Mouse (Mus musculus) cerebellum, postnatal 36 days (tissue): ENCODE measurements around the gene Cc2d1a.

Experiments used
- DNase-seq, 2 experiments: peaks; one replicate each; pipeline ENCODE4 v3.0.0; 2021 to 2022; ENCODE audit warnings: mixed read lengths in 2 of 2

The Cc2d1a gene

DNA sequence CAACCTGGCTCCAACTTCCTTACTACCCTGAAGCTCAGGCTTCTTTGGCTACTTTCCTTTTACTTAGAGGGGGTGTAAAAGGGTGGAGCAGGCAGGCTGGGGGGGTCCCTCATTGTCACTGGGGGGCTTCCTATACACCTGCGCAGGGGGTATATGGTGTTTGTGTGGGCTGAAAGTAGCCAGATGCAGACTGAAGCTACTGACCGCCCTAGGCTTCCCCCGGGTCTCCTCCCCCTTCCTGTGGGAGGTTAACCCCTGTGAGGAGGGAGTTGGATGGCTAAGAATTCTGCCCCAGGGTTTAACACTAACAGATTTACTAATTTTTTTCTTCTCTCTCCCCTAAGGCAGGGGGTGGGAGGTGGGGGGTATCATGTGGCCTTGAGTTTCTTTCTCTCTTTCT lies 28.8 kb upstream of the Cc2d1a start:
- DNase-seq = no peak

DNA sequence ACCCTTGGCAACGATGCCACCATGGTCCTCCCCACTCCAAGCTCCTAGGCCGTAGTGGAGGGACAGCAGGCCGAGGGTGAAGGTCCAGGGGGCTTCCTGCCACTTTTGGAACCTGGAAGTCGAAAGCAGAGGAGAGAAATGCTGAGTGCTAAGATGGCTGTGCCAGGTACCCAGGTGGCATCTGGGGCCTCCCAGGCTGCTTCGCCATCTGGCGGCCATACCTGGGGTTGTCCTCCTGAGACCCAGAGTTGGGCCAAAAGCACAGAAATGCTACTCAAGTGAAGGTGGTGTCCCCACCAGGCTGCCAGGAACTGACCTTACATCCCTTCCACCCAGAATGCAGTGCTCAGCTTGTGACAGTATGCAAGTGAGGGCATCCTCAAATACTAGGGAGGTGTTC lies 26.1 kb upstream of the Cc2d1a start:
- peak; percentile 76 to 83 for DNase-seq

DNA sequence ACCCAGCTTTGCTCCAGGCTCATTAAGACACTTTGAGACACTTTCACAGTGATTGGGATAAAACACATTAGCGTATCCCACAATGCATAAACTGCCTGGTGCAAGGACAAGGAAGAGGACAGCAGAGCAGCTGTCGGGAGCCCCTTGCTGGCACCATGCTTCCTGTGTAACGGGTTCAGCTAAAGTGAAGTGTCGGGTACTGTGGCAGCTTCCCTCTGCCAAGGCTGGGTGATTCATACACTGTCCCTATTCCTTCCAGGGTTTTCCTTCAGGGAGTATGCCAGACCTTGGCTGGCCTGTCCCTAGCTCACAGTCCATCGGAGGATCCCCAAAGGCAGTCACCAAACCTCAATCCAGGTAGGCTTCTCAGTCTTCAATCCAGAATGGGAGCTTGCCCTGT lies 22.4 kb upstream of the Cc2d1a start:
- no peak for DNase-seq

DNA sequence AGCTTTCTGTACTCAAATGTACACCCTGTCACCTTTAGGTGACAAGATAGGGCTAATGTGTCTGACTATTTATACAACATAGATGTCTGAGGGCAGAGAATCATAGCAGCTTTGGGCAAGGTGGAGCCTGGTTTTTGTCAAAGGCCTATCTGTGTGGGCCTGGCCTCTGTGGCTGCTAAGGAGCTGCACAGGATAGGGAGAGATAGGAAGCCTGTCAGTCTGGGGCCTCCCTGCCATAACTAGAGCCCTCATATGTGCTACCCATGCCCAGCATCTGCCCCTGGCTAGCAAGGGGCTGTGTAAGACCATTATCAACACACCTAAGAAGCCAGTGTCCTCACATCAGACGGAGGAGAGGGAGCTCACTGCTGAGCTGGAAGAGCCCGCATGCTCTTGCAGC lies 20.0 kb upstream of the Cc2d1a start:
- no peak for DNase-seq

DNA sequence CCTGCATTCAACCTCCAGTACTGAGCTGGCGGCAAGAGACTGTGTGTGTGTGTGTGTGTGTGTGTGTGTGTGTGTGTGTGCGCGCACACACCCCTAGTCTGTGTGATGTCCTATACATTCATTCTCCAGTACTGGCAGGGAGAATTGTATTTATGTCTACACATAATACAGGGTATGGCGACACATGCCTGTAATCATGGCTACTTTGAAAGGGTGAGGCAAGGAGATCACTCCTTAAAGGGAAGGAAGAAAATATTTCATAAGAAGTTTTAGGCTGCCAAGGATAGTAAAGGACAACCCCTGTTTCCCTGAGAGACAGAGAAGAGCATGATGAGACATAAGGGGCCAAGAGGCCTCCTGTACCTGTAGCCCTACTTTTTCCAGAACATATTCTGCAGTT lies 9.9 kb upstream of the Cc2d1a start:
- DNase-seq = no peak

DNA sequence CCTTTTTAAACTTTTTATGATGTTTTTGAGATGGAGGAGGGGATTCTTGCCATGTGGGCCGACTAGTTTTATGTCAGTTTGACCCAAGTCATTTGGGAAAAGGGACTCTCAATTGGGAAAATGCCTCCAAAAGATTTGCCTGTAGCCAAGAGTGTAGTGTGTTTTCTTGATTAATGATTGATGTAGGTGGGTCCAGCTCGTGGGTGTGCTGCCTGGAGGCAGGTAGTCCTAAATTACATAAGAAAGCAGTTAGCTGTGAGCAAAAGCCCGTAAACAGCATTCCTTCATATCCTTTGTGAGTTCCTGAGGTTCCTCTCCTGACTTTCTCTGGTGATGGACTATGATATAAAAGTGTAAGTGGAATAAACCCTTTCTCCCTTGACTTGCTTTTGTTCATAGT lies 1.4 kb upstream of the Cc2d1a start:
- no peak for DNase-seq

DNA sequence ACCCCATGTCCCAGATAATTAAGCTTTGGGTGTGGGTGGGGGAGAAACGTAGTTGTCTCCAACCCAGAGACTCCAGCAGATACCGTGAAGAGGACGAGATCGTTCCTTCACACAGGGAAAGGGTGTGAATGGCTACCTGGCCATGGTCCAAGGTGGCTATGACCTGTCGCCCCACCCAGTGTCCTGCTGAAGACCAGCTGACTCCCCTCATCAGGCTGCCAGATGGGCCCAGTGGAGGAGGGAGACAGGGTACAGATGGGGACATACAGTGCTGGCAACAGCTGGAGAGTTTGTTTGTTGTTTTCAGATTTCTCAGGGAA lies 755 bp upstream of the Cc2d1a start:
- peak in 1 of 2 experiments; percentile 27 for DNase-seq

DNA sequence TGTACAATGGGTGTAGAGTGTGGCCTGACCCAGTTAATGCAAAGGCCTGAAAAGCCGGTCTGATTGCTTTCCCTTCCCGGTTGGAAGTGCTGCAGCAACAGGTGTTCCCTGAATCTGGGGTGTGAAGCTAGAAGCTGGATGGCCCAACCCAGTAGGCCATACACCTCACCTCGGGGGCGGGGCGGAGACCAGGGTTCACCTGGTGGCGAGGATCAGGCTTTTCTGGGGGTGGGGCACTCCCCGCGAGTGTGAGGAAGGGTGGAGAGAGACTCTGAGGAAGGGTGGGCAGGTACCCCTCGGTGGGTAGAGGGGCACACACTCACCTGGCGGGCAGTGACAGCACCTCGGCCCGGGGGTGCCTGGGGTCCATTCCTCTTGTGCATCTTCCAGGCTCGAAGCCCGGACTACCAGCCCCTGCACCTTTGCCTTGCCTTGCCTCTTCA lies 391 bp downstream of the Cc2d1a start:
- DNase-seq = peak in 1 of 2 experiments; percentile 53

DNA sequence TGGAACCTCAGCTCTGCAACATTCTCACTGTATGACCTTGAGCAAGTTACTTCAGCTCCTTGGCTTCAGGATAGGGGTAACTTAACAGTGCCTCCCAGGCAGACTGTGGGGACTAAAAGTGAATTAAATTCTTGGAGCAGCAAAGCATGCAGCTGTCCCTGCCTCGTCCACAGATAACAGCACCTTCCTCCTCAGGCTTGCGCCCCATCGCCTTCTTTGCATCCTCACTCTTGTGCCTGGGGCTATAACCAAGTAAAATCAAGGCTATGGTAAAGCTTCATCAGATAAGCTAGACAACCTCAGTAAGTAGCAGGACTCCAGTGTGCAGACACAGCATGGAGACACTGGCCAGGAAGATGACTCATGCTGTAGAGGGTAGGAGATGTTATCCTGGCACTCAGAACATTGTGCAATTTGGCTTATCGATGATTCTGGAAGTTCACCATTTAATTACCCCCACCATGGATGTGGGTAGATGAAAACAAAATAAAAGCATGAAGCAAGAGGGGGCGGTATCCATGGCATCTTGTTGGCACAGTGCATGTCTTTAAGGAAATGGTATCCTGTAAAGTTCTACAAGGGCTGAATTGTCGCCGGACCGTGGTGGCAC lies 3.0 kb downstream of the Cc2d1a start:
- DNase-seq = no peak

DNA sequence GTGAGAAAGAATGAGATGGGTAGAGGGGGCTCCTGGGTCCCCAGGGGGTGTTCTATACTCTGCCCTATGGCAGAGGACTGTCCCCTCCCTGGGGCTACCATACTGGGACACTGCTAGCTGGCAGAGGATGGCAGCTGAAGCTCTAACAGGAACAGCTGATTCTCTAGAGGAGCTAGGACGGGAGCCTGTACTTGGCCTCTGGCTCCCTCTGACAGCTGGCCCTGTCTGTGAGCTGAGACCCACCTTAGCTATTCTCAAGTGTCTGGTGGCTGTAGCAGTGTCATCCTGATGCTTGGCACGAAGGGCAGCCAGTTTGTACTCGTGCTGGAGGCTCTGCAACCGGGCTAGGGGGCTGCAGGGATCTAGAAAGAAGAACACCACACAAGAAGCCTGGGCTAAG lies 6.9 kb downstream of the Cc2d1a start:
- DNase-seq = no peak

DNA sequence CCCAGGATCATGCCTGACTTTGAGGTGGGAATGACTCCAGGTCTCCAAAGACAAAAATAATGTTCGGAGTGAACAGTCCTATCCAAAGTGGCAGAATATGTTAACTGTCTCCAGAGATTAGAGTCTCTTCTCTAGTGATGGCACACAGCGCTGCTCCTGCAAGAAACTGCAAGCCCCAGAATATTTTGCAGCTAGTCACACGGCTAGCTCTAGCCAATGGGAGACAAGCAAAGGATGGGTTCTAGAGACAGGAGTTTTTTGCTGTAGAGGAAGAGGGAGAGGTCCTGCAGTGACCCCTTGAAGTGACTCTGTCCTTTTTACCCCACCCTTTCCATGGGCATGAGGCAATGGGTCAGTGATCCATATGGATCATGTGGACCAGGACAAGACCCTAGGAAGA lies 9.9 kb downstream of the Cc2d1a start:
- DNase-seq = no peak

DNA sequence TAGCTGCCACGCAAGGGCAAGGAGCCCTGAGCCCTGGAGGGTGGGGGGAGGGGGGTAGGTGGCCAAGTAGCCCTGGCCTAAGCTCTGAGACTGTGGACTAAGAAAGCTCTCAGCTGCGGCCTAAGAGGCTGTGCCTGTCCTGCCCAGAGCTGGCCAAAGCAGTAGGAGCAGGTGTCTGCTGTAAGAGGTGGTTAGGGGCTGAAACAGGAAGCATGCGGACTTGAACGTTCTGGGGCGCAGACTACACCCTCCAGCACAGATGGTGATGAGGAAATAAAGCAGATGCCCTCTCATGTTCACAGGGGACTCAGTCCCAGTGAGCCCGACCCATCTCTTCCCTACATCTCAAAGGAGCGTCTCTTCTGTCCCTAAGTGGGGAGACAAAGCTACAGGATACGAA lies 15.5 kb downstream of the Cc2d1a start:
- no peak for DNase-seq

DNA sequence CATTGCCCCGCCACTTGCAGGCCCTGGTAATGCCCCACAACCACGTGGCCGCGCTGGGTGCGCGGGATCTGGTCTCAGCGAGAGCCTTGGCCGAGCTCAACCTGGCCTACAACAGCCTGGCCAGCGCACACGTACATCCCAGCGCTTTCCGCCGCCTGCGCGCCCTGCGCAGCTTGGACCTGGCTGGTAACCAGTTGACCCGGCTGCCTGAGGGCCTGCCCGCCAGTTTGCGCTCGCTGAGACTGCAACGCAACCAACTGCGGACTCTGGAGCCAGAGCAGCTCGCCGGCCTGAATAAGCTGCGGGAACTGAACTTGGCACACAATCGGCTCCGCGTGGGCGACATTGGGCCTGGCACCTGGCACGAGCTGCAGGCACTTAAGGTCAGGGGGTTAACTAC lies 16.9 kb downstream of the Cc2d1a start:
- DNase-seq = peak; percentile 78 to 80

DNA sequence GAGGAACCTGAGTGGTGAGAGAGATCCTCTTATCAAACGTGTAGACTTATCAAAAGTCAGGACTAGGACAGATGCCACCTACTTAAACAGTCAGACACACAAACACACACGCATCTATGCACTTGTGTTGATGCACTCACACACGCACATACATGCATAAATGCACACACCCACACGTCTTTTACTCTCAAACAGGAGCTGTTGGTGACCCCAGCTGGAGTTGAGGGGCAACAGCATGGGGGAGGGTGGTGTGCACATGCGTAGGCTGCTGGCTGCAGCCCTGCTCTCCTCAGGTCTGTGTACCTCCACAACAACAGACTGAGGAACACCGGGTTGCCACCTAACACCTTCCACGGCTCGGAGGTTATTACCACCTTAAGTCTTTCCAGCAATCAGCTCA lies 19.5 kb downstream of the Cc2d1a start:
- no peak for DNase-seq

DNA sequence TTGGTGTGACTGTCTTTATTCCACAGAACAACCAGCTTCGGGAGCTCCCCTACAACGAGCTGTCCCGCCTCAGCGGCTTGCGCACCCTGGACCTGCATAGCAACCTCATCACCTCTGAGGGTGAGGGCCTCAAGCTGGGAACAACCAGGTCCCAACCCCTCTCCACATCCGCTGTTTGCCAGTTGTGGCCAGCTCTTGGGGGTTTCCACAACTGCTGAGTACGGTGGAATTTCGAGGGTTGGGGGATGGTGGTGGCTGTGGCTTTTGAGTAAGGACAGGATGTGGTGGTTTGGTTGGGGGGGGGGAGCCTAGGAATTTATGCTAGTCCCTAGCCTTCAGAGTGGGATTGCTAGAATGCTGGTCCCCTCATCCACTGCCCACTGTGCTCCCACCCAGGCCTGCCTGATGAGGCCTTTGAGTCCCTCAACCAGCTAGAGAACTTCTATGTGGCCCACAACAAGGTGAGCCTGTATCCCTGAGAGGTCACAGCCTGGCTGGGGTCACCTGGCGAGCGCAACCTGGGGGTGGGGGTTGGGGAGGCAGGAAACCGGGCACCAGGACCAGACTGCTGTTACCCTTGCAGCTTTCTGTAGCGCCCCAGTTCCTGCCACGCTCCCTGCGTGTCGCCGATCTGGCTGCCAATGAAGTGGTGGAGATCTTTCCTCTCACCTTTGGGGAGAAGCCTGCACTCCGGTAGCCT lies 20.4 kb downstream of the Cc2d1a start:
- DNase-seq = no peak

DNA sequence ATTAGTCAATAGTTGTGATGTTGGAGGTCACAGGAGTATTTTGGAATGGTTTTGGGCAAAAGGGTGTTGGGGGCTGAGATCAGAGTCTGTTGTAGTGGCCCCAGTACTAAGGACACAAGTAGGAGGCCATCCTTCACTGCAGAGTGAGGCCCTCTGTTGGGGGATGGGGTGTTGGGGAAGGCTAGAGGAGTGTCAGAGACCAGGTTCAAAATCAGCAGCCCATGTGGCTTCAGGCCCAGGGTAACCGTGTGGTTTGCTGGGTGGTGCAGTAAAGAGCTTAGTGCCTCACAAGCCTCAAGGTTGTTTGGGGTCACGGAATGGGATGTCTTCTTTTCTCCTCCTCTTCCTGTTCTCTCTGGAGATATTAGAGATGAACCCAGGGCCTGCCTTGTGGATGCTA lies 21.0 kb downstream of the Cc2d1a start:
- DNase-seq = no peak

DNA sequence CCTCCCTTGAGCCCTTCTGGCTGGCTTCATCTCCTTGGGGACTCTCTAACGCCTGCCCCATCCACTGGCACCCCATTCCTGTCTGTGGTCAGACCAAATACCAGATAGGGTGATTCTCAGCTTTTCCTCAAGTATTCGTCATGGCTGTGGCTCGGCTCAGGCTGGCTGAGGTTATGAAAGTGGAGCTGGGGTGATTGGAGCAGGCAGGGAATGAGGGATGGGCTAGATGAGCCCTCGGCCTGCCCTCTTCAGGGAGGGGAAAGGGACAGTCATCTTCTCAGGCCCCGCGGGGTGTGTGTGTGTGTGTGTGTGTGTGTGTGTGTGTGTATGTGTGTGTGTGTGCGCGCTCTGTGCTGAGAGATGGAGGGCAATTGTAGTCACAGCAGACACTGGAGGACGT lies 22.1 kb downstream of the Cc2d1a start, which contains the start of gene Podnl1:
Gene Podnl1, plus strand, starts transcription at position 334 of the 400 bp plus-strand sequence.
- no peak for DNase-seq

DNA sequence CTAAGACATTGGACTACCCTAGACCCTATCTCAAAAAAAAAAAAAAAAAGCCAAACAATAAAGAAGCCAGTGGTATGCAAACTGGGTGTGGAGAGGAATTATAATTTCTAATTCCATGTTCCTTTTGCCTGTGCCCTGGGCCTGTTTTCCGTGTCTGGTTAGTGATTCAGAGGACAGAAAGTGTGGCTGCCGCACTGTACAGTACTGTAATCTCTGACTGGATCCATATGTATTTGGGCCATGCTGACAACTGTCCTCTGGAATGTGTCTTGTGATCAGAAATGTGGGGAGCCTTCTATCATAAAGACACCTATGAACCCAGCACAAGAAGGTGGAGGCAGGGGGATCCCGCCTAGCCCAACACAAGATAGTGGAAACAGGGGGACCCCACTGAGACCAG lies 25.6 kb downstream of the Cc2d1a start:
- DNase-seq = no peak

DNA sequence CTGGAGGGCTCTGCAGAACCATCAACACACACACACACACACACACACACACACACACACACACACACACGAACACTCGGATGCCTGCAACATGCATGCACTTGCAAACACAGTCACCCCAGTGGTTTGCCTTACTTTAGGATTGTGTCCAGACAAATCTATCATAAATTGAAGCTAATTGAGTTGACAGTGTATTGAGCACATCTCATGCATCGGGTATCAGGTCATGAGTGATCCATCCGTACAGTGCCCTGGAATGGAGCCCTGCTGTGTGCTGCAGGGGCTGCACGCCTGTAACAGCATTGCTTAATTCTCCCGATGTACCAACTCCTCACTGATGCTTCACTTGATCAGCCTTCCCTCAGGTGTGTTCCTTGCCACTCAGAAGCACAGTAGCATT lies 32.1 kb downstream of the Cc2d1a start:
- no peak for DNase-seq

DNA sequence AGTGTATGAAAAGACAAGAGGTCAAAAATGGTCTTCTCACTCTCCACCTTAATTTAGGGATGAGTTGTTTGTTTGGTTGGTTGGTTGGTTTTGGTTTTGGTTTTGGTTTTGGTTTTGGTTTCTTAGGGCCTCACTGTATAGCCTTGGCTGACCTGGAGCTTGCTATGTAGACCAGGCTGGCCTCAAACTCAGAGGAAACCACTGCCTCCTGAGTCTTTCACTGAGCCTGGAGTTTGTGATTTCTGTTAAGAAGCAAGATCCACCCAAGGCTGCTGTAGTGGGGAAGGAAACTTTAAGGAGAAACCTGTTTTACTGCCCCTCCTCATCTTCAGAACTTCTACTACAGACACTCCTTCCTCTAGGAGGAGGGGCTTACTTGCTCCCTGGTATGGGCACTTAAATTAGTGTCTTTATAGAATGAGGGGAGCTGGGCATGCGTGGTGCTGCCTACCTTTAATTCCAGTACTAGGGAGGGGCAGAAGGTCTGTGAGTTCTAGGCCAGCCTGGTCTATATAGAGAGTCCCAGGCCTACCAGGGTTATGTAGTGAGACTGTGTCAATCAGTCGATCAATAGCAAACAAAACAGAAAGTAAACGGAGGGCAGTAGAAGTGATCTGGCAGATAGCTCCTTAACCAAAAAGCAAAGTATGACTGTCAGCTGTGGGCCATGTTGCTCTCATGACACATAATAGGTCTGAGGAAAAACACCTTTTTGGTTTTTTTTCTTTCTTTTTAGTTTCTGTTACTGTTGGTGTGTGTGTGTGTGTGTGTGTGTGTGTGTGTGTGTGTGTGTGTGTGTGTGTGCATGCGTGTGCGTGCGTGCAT lies 41.3 kb downstream of the Cc2d1a start:
- DNase-seq = no peak

DNA sequence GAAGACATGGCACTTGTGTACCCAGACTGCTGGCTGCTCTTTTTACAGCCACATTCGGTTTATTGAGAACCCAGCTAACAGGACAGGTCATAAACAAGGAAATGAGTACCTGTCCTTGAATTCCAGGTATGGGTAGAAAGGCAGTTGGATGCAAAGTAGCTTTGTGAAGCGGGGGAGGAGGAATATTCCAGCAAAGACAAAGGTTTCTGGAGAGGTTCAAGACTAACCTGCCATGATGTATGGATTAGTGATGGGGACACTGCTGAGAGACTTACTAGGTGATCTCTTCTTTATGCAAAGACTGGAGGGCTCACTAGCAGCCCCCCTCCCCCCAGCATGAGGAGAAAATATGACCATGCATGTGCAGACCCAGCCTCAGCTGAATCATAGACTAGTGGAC lies 42.1 kb downstream of the Cc2d1a start:
- no peak for DNase-seq

DNA sequence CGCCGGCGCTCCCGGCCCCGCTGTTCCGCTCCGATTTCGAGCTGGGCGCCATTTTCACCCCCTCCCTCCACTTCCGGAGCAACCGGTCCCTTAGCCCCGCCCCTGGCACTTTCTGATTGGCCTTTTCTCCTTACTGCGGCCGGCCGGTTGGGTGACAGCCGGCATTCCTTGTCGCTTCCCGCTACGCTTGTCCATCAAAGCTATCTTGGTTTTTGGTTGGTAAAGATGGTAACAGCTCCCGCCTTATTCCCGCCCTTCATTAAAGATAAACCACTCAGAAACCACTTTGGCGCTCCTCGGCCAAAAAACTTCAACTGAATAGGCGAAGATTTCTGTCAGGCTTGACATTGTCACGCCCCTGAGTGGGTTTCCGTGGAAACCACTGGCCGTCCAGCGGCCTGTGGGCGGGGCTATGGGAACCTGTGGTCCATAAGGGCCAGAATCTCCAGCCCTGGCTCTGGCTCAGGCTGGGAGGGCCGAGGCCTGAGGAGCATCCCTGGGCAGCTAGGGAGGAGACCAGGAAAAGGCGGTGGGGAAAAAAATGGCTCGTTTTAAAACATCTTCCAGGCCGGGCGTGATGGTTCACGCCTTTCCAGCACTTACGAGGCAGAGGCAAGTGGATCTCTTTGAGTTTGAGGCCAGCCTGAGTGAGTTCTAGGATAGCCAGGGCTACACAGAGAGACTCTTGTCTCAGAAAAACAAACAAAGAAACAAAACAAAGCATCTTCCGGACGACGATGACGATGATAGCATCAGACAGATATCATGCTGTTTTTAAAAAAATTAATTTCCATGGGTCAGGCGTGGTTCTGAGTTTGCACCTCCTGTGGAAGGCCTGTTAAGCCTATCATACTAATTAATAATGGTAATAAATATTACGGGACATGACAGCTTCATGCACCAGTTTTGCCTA lies 42.8 kb downstream of the Cc2d1a start, which contains the start of gene Dcaf15:
Gene Dcaf15, minus strand, starts transcription at position 72 of the 913 bp plus-strand sequence.
- peak; percentile 98 for DNase-seq

DNA sequence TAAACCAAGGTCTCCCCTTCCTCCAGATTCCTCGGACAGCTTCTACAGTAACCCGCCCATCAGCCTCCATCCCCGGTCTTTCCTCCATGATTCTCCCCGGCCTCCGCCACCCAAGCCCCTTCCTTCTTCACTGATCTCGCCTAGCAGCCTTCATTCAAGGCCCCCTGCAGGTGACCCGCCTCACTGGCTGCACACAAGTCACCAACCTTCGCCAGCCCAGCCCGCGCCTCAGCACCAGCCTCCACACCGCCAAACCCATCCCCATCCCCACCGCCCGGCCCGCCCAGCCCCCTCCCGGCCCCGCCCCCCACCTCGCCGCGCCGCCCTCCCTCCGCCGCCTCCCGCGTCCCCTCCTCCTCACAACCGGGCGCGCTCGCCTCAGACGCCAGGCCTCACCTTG lies 43.5 kb downstream of the Cc2d1a start:
- peak in 1 of 2 experiments; percentile 64 for DNase-seq
